Mouse (Mus musculus) testis, adult 2 months (tissue): Measurements from ENCODE around the gene Cfap54.

Experiments
- CTCF ChIP-seq: fragments of 200-500 bp; IDR thresholded peaks from 2 replicates; pipeline ENCODE4 v1.5.1; 2012; ENCODE audit warnings: low read depth, mild to moderate bottlenecking, inconsistent platforms, low read length, moderate library complexity; ENCODE audit not compliant: control insufficient read depth, insufficient read depth, insufficient replicate concordance
- POLR2A ChIP-seq: fragments of 200-500 bp; IDR thresholded peaks from 2 replicates; pipeline ENCODE4 v1.6.1; 2012; ENCODE audit warnings: low read depth, mild to moderate bottlenecking, inconsistent platforms, low read length, moderate library complexity; ENCODE audit not compliant: control insufficient read depth

- TF ChIP-seq POLR2A (no peak), CTCF (no peak)
Measured at GRCm38 (mm10) chr10:93130456-93130940, 49.1 kb upstream of the Cfap54 start.
